Mouse (Mus musculus) midbrain, embryonic 16.5 days (tissue): ENCODE data around the gene 1810010H24Rik. TPM values are rescaled to one million over a fixed set of nuclear protein-coding genes. Genes with fewer than 3 reads are reported as not detected.

ENCODE experiments used
- polyA plus RNA-seq: library from polyadenylated mRNA; unstranded; fragments of >200 nt; fragmentation: Nextera tagmentation; extraction: Ambion mirVana; gene quantifications from 2 replicates; pipeline ENCODE4 v1.2.1, GENCODE M21; 2015

Gene 1810010H24Rik
- polyA plus RNA-seq, 1 experiment from 2014 or later = 6.8 TPM

Other genes starting within 250 kb of the 1810010H24Rik start
- 9.4 and 9.6 TPM in 2 replicates for gene Polg2, start 246.1 kb upstream of the 1810010H24Rik start, polyA plus RNA-seq
- 365 and 425 TPM in 2 replicates for gene Ddx5, start 236.5 kb upstream of the 1810010H24Rik start, polyA plus RNA-seq
- 16.2 and 17.8 TPM in 2 replicates for gene Cep95, start 236.4 kb upstream of the 1810010H24Rik start, polyA plus RNA-seq
- 11.3 and 12.1 TPM in 2 replicates for gene Smurf2, start 105.0 kb upstream of the 1810010H24Rik start, polyA plus RNA-seq
- 137 and 153 TPM in 2 replicates for gene Kpna2, start 26.1 kb upstream of the 1810010H24Rik start, polyA plus RNA-seq
- 28.9 and 34.1 TPM in 2 replicates for gene Bptf, start 106.4 kb downstream of the 1810010H24Rik start, polyA plus RNA-seq
- gene Nol11, start 163.7 kb downstream of the 1810010H24Rik start, polyA plus RNA-seq = 50.8 and 52.1 TPM in 2 replicates